Mouse (Mus musculus) forebrain, postnatal 0 days (tissue): ENCODE results near the gene F8a. TPM values are rescaled to one million over a fixed set of nuclear protein-coding genes. Genes with fewer than 3 reads are reported as not detected.

Experiments
- polyA plus RNA-seq: library from polyadenylated mRNA; unstranded; fragments of >200 nt; fragmentation: Nextera tagmentation; extraction: Ambion mirVana; gene quantifications from 2 replicates; pipeline ENCODE4 v1.2.1, GENCODE M21; 2015
- total RNA-seq: library from RNA; depleted of rRNA; stranded (reverse); fragments of >200 nt; gene quantifications from 2 replicates; pipeline ENCODE4 v1.2.3, GENCODE M21; 2014; rRNA removed

The F8a gene
- total and polyA plus RNA-seq, 2 experiments from 2014 or later, result 23.7 to 34.3 TPM

Other genes starting within 250 kb of the F8a start
- gene Zfp185, start 241.0 kb upstream of the F8a start, total RNA-seq, result 0.77 and 1.9 TPM in 2 replicates
- 0.80 and 1.2 TPM in 2 replicates for gene Zfp185, start 241.0 kb upstream of the F8a start, polyA plus RNA-seq
- gene Pnma5, start 191.2 kb upstream of the F8a start, total RNA-seq, result 0.08 and 0.67 TPM in 2 replicates
- gene Pnma5, start 191.2 kb upstream of the F8a start, polyA plus RNA-seq, result 0.14 and 0.22 TPM in 2 replicates
- 15.0 and 19.8 TPM in 2 replicates for gene Pnma3, start 163.5 kb upstream of the F8a start, total RNA-seq
- 2.4 and 3.4 TPM in 2 replicates for gene Pnma3, start 163.5 kb upstream of the F8a start, polyA plus RNA-seq
- not detected in 2 replicates for gene Xlr4a, start 145.8 kb upstream of the F8a start, total RNA-seq
- 0.54 TPM in 1 of 2 replicates, not detected in the other for gene Xlr4a, start 145.8 kb upstream of the F8a start, polyA plus RNA-seq
- gene Xlr3a, start 131.2 kb upstream of the F8a start, total RNA-seq, result 2.3 and 2.7 TPM in 2 replicates
- gene Xlr3a, start 131.2 kb upstream of the F8a start, polyA plus RNA-seq, result 1.7 and 1.9 TPM in 2 replicates
- gene Gm14685, start 111.2 kb upstream of the F8a start, total RNA-seq, result 0.77 and 2.0 TPM in 2 replicates
- 0.73 and 0.77 TPM in 2 replicates for gene Gm14685, start 111.2 kb upstream of the F8a start, polyA plus RNA-seq
- not detected in 2 replicates for gene Xlr5b, start 79.5 kb upstream of the F8a start, total RNA-seq
- not detected in 2 replicates for gene Xlr5b, start 79.5 kb upstream of the F8a start, polyA plus RNA-seq
- gene DXBay18, start 78.8 kb upstream of the F8a start, total RNA-seq, result 0.95 and 1.3 TPM in 2 replicates
- gene DXBay18, start 78.8 kb upstream of the F8a start, polyA plus RNA-seq, result 0.30 and 0.99 TPM in 2 replicates
- gene Spin2d, start 51.3 kb upstream of the F8a start, total RNA-seq, result not detected in 2 replicates
- not detected in 2 replicates for gene Spin2d, start 51.3 kb upstream of the F8a start, polyA plus RNA-seq
- 4.9 and 5.3 TPM in 2 replicates for gene Xlr3b, start 36.1 kb upstream of the F8a start, total RNA-seq
- gene Xlr3b, start 36.1 kb upstream of the F8a start, polyA plus RNA-seq, result 5.1 and 10.8 TPM in 2 replicates
- gene Xlr4b, start 14.0 kb upstream of the F8a start, total RNA-seq, result 0.31 TPM in 1 of 2 replicates, not detected in the other
- gene Xlr4b, start 14.0 kb upstream of the F8a start, polyA plus RNA-seq, result 0.17 and 0.79 TPM in 2 replicates
- not detected in 2 replicates for gene Xlr4c, start 14.8 kb downstream of the F8a start, total RNA-seq
- gene Xlr4c, start 14.8 kb downstream of the F8a start, polyA plus RNA-seq, result 0.35 TPM in 1 of 2 replicates, not detected in the other
- gene Xlr3c, start 37.1 kb downstream of the F8a start, total RNA-seq, result not detected in 2 replicates
- 0.11 TPM in 1 of 2 replicates, not detected in the other for gene Xlr3c, start 37.1 kb downstream of the F8a start, polyA plus RNA-seq
- not detected in 2 replicates for gene Xlr5a, start 64.7 kb downstream of the F8a start, total RNA-seq
- not detected in 2 replicates for gene Xlr5a, start 64.7 kb downstream of the F8a start, polyA plus RNA-seq
- not detected in 2 replicates for gene Xlr5c, start 64.7 kb downstream of the F8a start, total RNA-seq
- not detected in 2 replicates for gene Xlr5c, start 64.7 kb downstream of the F8a start, polyA plus RNA-seq
- gene Gm45015, start 108.5 kb downstream of the F8a start, total RNA-seq, result not detected in 2 replicates
- not detected in 2 replicates for gene Gm45015, start 108.5 kb downstream of the F8a start, polyA plus RNA-seq
- gene Zfp275, start 114.3 kb downstream of the F8a start, total RNA-seq, result 24.6 and 32.3 TPM in 2 replicates
- gene Zfp275, start 114.3 kb downstream of the F8a start, polyA plus RNA-seq, result 3.7 and 5.2 TPM in 2 replicates
- 0.19 TPM in 1 of 2 replicates, not detected in the other for gene Gm18336, start 170.4 kb downstream of the F8a start, total RNA-seq
- 0.07 TPM in 1 of 2 replicates, not detected in the other for gene Gm18336, start 170.4 kb downstream of the F8a start, polyA plus RNA-seq
- 2.3 and 4.0 TPM in 2 replicates for gene Zfp92, start 182.8 kb downstream of the F8a start, total RNA-seq
- gene Zfp92, start 182.8 kb downstream of the F8a start, polyA plus RNA-seq, result 0.54 and 0.80 TPM in 2 replicates
- gene Trex2, start 207.1 kb downstream of the F8a start, total RNA-seq, result not detected in 2 replicates
- gene Trex2, start 207.1 kb downstream of the F8a start, polyA plus RNA-seq, result not detected in 2 replicates
- gene Haus7, start 230.8 kb downstream of the F8a start, total RNA-seq, result 25.3 and 33.2 TPM in 2 replicates
- gene Haus7, start 230.8 kb downstream of the F8a start, polyA plus RNA-seq, result 50.3 and 60.8 TPM in 2 replicates